Mouse (Mus musculus): ENCODE measurements around the gene Npas1. TPM values are rescaled to one million over a fixed set of nuclear protein-coding genes. Genes with fewer than 3 reads are reported as not detected.
A peak's percentile ranks its signal among the peaks of the same experiment; 100 is the strongest.

The Npas1 gene
- total RNA-seq, 1 experiment from 2014 or later, result not detected

- no peak for ATAC-seq (replicated peaks in 1 of 2; ENCODE audit: insufficient read depth in 1 of 2, low FRiP score in 2 of 2, low TSS enrichment in 1 of 2, low read depth in 1 of 2, poor library complexity in 2 of 2, severe bottlenecking in 2 of 2)
Measured at GRCm38 (mm10) chr7:16435088-16435487, 42.4 kb downstream of the Npas1 start.

DNA sequence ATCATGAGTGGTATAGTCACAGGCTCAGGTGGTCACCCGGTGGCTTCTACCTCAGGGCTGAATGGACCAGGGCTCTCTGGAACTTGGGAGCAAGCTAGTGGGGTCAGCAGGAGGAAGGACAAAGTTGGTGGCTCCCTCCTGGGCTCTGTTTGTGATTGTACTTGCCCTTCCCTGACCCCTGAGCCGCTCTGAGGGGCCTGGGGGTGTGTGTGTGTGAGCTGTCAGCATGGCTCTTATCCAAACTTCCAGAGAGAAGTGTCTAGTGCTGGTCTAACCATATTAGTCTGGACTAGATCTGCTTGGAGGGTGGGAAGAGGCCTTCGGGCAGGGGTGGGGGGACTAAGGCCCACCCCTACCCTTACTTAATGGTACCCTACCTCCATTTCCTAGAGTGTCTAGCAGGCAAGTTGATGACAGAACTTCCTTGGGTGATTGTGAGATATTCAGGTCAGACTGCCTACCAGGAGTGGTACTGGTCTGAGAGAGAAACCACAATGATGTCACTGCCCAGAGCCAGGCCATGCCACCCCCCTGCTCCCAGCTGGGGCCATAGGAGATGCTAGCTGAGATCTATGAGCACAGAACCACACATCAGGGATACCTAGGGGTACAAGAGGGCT is 44.1 kb downstream of the Npas1 start:
- ATAC-seq (replicated peaks in 1 of 2; ENCODE audit: insufficient read depth in 1 of 2, low FRiP score in 2 of 2, low TSS enrichment in 1 of 2, low read depth in 1 of 2, poor library complexity in 2 of 2, severe bottlenecking in 2 of 2), result no peak

DNA sequence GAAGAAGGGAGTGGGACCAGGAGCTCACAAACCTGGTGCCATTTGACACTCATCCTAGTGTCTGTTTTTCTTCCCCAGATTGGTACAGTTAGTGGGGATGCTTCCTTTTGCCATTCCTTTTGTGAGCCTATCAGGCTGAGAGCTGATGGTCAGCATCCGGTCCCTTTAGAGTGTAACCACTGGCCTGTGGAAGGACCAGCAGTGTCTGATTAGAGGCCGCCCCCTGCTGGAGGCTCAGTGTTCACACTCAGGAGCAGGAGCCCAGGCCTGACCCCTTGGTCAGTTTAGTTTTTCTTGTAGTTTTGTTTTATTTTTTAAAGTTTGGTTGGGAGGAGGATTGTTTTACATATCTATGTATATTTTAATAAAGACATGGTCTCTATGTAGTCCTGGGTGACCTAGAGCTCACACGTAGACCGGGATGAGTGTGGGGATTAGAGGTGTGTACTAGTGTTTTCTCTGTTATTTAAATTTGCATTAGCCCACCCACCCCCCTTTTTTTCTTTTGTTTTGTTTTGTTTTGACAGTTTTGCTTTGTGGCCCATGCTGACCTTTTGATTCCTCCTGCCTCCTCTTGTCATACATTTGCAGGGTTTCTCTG is 51.3 kb downstream of the Npas1 start:
- ATAC-seq (replicated peaks in 1 of 2; ENCODE audit: insufficient read depth in 1 of 2, low FRiP score in 2 of 2, low TSS enrichment in 1 of 2, low read depth in 1 of 2, poor library complexity in 2 of 2, severe bottlenecking in 2 of 2), result peak; percentile 76; a peak in 3 of 4 replicates

DNA sequence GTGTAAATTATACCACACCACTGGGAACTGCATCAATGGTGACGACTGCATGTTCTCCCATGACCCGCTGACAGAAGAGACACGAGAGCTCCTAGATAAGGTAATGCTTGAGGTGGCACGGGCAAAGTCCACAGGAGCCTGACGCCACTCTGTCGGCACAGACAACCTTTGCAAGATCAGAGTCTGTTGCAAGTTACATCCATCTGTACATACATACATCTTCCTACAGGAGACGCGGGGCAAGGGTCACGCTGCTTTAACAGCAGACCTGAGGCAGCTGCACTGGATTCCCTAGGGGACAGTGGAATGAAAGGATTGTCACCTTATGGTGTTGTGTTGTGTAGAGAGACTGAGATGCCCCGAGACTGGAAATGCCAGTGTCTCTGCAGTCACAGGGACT is 51.8 kb downstream of the Npas1 start:
- ATAC-seq (replicated peaks in 1 of 2; ENCODE audit: insufficient read depth in 1 of 2, low FRiP score in 2 of 2, low TSS enrichment in 1 of 2, low read depth in 1 of 2, poor library complexity in 2 of 2, severe bottlenecking in 2 of 2), result 0 out of 4 replicates have a peak, but pooled peaks of 1 of the 2 experiments have one; percentile 25

GRCm38 (mm10) chr7:16423731-16424130 is 53.8 kb downstream of the Npas1 start:
- ATAC-seq (replicated peaks in 1 of 2; ENCODE audit: insufficient read depth in 1 of 2, low FRiP score in 2 of 2, low TSS enrichment in 1 of 2, low read depth in 1 of 2, poor library complexity in 2 of 2, severe bottlenecking in 2 of 2), result no peak

GRCm38 (mm10) chr7:16422222-16422856 is 55.2 kb downstream of the Npas1 start:
- no peak for ATAC-seq (replicated peaks in 1 of 2; ENCODE audit: insufficient read depth in 1 of 2, low FRiP score in 2 of 2, low TSS enrichment in 1 of 2, low read depth in 1 of 2, poor library complexity in 2 of 2, severe bottlenecking in 2 of 2)

DNA sequence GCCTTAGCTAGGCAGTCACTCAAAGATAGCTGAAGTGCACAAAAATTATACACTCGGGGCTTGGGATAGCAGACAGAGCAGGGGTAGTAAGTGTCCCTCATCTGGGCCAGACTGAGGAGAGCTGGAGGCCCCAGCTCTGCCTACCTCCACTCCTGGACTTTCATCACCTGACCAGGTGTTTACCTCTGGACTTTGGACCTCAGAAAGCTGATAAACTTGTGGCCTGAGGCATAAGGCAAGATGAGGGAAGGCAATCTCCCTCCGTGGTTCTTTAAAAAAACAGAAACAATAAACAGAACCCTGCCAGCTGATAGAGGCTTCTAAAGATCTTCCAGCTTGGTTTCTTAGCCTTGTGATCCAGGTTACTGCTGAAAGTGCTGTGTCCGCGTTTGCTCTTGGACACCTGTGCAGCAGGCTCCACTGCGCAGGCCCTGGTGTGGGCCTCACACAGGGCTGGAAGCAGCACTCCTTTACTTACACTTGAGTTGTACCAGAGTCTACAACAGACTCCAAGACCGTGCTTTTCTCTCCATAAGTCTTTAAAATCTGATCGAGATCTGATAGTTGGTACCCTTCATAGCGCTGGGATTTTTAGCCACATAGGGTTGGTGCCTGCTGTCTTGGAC is 56.9 kb downstream of the Npas1 start:
- no peak for ATAC-seq (replicated peaks in 1 of 2; ENCODE audit: insufficient read depth in 1 of 2, low FRiP score in 2 of 2, low TSS enrichment in 1 of 2, low read depth in 1 of 2, poor library complexity in 2 of 2, severe bottlenecking in 2 of 2)

GRCm38 (mm10) chr7:16418713-16419112 is 58.8 kb downstream of the Npas1 start:
- no peak; a peak in 1 of 4 replicates for ATAC-seq (replicated peaks in 1 of 2; ENCODE audit: insufficient read depth in 1 of 2, low FRiP score in 2 of 2, low TSS enrichment in 1 of 2, low read depth in 1 of 2, poor library complexity in 2 of 2, severe bottlenecking in 2 of 2)

- no peak for ATAC-seq (replicated peaks in 1 of 2; ENCODE audit: insufficient read depth in 1 of 2, low FRiP score in 2 of 2, low TSS enrichment in 1 of 2, low read depth in 1 of 2, poor library complexity in 2 of 2, severe bottlenecking in 2 of 2)
Measured at GRCm38 (mm10) chr7:16417141-16417771, 60.3 kb downstream of the Npas1 start.

DNA sequence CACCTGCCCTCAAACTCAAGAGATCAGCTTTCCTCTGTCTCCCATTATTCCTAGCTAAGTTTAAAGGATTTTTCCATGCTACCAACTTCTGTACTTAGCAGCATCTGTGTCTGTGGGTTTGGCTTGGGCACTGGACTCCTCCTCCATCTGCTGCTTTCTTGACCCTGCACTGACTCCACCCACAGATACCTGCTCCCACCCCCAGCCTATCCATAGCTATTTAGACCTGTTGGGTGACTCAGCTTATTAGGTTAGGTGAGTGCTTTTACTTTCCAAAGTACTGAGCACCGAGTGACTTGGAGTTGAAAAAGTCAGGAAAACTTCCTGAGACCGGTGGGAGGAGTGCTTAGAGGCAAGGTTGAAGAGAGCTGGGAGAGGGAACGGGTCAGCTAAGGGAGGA is 62.1 kb downstream of the Npas1 start:
- no peak for ATAC-seq (replicated peaks in 1 of 2; ENCODE audit: insufficient read depth in 1 of 2, low FRiP score in 2 of 2, low TSS enrichment in 1 of 2, low read depth in 1 of 2, poor library complexity in 2 of 2, severe bottlenecking in 2 of 2)

DNA sequence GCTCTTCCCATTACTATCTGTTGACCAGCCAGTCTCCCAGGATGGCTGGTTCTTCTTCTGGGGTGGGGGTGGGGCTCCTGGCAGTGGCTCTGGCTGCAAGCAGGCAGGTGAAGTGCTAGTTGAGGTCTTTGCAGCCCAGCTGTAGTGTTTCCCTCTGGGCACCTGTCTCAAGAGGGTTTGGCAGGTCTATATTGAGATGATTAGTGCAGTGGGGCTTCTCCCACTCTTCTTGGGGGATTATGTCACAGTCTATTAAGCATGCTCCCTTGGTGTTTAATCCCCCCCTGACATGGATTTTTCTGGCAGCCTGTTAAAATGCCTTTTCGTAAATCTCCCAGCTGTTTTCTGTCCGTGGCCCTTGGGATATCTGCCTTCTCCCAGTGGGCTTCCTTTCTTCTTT is 64.6 kb downstream of the Npas1 start:
- ATAC-seq (replicated peaks in 1 of 2; ENCODE audit: insufficient read depth in 1 of 2, low FRiP score in 2 of 2, low TSS enrichment in 1 of 2, low read depth in 1 of 2, poor library complexity in 2 of 2, severe bottlenecking in 2 of 2), result no peak

DNA sequence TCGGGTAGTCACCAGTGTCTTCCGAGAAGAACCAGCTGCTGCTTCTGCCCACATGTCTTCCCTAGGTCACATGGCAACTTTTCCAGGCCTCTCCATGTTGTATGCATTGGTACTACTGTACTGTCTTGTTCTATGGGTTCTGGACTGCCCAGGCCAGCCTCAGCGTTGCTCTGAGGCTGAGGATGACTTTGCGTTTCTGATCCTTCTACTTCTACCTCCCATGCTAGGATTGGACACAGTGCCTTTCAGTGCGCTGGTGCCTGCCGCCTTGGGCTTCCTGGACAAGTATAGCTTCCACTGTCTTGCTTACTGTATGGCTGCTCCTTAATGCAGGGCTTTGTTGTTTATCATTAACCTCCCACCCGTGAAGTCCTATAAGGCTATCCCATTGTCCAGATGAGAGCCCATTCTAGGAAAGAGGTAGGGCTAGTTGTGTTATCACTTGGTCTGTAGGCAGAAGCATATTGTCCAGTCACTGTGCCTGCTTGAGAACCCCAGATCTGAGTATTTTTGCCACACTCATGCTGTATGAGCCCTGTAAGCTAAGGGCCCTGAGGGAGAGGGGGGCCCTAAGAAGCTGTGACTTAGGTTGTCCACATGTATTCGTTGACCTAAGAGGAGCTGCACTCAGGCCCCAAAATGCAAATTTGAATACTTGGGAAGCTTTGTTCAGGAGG is 65.2 kb downstream of the Npas1 start:
- peak; percentile 40 to 42; a peak in 2 of 4 replicates for ATAC-seq (replicated peaks in 1 of 2; ENCODE audit: insufficient read depth in 1 of 2, low FRiP score in 2 of 2, low TSS enrichment in 1 of 2, low read depth in 1 of 2, poor library complexity in 2 of 2, severe bottlenecking in 2 of 2)

DNA sequence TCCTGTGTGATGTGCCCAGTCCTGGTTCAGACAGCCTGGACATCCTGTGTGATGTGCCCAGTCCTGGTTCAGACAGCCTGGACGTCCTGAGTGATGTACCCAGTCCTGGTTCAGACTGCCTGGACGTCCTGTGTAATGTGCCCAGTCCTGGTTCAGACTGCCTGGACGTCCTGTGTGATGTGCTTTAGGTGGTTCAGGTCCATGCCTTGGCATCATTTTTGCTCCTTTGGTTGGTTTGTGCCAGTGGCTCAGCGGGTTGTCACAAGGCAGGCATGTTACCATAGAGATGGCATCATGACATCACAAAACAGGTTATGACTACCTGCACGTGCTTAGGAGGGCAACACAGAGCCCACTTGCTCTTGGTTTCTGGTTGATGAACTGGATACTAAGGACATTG is 66.4 kb downstream of the Npas1 start:
- ATAC-seq (replicated peaks in 1 of 2; ENCODE audit: insufficient read depth in 1 of 2, low FRiP score in 2 of 2, low TSS enrichment in 1 of 2, low read depth in 1 of 2, poor library complexity in 2 of 2, severe bottlenecking in 2 of 2), result no peak

DNA sequence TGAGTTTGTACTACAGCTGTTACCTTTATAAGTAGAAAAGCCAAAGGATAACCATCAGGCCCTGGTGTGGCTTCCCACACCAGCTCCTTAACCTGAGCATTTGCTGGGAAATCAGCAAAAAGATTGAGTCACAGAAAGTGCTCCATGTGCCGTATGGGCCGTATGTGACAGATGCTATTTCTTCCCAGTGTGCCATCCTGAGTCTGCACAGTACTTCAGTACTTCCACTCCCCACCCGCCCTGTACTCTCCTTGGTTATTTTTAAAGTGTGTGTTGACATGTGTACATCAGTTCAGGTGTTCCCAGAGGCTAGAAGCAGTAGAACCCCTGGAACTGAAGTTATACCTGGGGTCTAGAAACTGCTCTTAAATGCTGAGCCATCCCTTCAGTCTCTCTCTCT is 70.5 kb downstream of the Npas1 start:
- no peak for ATAC-seq (replicated peaks in 1 of 2; ENCODE audit: insufficient read depth in 1 of 2, low FRiP score in 2 of 2, low TSS enrichment in 1 of 2, low read depth in 1 of 2, poor library complexity in 2 of 2, severe bottlenecking in 2 of 2)

Data from hematopoietic stem cell, adult 5-6 weeks (primary cell).